Mouse (Mus musculus): ENCODE results near the gene Ism2. TPM values are rescaled to one million over a fixed set of nuclear protein-coding genes. Genes with fewer than 3 reads are reported as not detected.
"Not testable (repeated sequence)": the region's sequence is repeated elsewhere in the genome, so short reads cannot be mapped to it uniquely, and the experiment has no call there.

The Ism2 gene
- polyA plus RNA-seq, 1 experiment from 2014 or later: 0.13 TPM

GRCm38 (mm10) chr12:87282743-87283142, 16.8 kb downstream of the Ism2 start:
- Histone ChIP-seq H3K4me3 (ENCODE audit: low read depth, low read length) (no peak overlapping the region), H3K9ac (ENCODE audit: low read depth, low read length) (no peak overlapping the region), H3K4me1 (ENCODE audit: control insufficient read depth, low read depth, low read length) (peaks cover 6% of the 10 kb centered on the region), H3K27me3 (ENCODE audit: control insufficient read depth, insufficient read depth, low read depth, low read length) (no peaks in the 10 kb centered on the region), H3K27ac (ENCODE audit: low read length) (no peak overlapping the region), H3K36me3 (ENCODE audit: control insufficient read depth, insufficient read depth) (no peaks in the 10 kb centered on the region), H3K4me2 (ENCODE audit: low read depth, low read length) (no peak overlapping the region), H3K9me3 (replicated peaks; ENCODE audit: control insufficient read depth, low read length) (no peaks in the 10 kb centered on the region)
- 76% methylated on average over 4 of the region's 4 CpGs for WGBS (ENCODE audit: insufficient replicate concordance)
- no peak for ATAC-seq (ENCODE audit: low read depth)

DNA sequence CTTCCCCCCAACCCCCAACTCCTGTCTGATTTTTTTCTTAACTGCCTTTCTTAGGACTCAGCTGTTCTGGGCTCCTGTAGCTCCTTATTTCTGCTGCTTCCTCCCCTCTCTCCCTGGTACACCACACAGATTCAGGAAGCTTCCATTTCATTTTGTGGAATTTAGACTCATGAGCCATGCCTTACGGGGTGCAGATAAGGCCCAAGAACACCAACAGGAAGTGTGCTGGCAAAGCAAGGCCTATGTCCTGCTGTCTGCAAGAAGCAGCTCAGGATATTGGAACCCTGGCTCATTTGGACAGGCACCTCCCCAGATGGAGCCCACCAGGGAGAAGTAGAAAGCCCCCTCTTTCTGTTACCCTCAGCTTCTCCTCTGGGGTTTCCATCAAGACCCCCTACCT, 17.7 kb downstream of the Ism2 start:
- peaks cover 6% of the 10 kb centered on the region for H3K4me1 ChIP-seq (ENCODE audit: control insufficient read depth, low read depth, low read length)
- no peak for ATAC-seq (ENCODE audit: low read depth)
- 29% methylated on average over 1 of the region's 1 CpGs for WGBS (ENCODE audit: insufficient replicate concordance)

GRCm38 (mm10) chr12:87279879-87280278, 19.6 kb downstream of the Ism2 start:
- Histone ChIP-seq H3K4me2 (ENCODE audit: low read depth, low read length) (no peak overlapping the region), H3K27me3 (ENCODE audit: control insufficient read depth, insufficient read depth, low read depth, low read length) (no peaks in the 10 kb centered on the region), H3K9me3 (replicated peaks; ENCODE audit: control insufficient read depth, low read length) (no peaks in the 10 kb centered on the region), H3K36me3 (ENCODE audit: control insufficient read depth, insufficient read depth) (peaks cover 3% of the 10 kb centered on the region; the same call in 1 of the 2 replicates), H3K4me1 (ENCODE audit: control insufficient read depth, low read depth, low read length) (peaks cover 19% of the 10 kb centered on the region), H3K27ac (ENCODE audit: low read length) (no peak overlapping the region), H3K9ac (ENCODE audit: low read depth, low read length) (no peak overlapping the region), H3K4me3 (ENCODE audit: low read depth, low read length) (no peak overlapping the region)
- ATAC-seq (ENCODE audit: low read depth): no peak
- 60% methylated on average over 14 of the region's 14 CpGs for WGBS (ENCODE audit: insufficient replicate concordance)

More for the DNA sequence above, 17.7 kb downstream of the Ism2 start:
- no peak overlapping the region for H3K4me3 ChIP-seq (ENCODE audit: low read depth, low read length)
- no peak overlapping the region for H3K9ac ChIP-seq (ENCODE audit: low read depth, low read length)
- H3K9me3 ChIP-seq (replicated peaks; ENCODE audit: control insufficient read depth, low read length): no peaks in the 10 kb centered on the region
- H3K27ac ChIP-seq (ENCODE audit: low read length): no peak overlapping the region
- H3K36me3 ChIP-seq (ENCODE audit: control insufficient read depth, insufficient read depth): no peaks in the 10 kb centered on the region
- H3K4me2 ChIP-seq (ENCODE audit: low read depth, low read length): no peak overlapping the region
- no peaks in the 10 kb centered on the region for H3K27me3 ChIP-seq (ENCODE audit: control insufficient read depth, insufficient read depth, low read depth, low read length)

DNA sequence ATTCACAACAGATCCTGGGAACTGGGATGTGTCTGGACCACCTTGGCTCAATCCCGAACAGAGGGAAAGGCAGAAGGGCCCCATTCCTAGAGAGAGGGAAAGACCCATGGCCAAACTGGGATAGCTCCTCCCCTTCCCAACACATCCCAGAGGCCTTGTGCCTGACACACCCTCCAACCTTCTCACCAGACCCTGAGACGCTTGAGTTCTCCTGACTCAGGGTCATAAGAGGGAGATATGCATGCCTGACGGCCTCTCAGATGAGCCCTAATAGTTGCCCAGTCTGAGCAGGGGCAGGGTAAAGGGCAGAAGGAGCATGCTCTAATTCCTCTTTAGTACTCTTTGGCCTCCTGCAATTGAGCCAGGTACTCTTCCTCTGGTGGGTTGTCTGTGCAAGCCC, 20.2 kb downstream of the Ism2 start:
- Histone ChIP-seq H3K27ac (ENCODE audit: low read length) (no peak overlapping the region), H3K27me3 (ENCODE audit: control insufficient read depth, insufficient read depth, low read depth, low read length) (no peaks in the 10 kb centered on the region), H3K9me3 (replicated peaks; ENCODE audit: control insufficient read depth, low read length) (no peaks in the 10 kb centered on the region), H3K4me3 (ENCODE audit: low read depth, low read length) (no peak overlapping the region), H3K9ac (ENCODE audit: low read depth, low read length) (no peak overlapping the region), H3K36me3 (ENCODE audit: control insufficient read depth, insufficient read depth) (peaks cover 3% of the 10 kb centered on the region; the same call in 1 of the 2 replicates), H3K4me1 (ENCODE audit: control insufficient read depth, low read depth, low read length) (peaks cover 24% of the 10 kb centered on the region), H3K4me2 (ENCODE audit: low read depth, low read length) (no peak overlapping the region)
- 44% methylated on average over 3 of the region's 3 CpGs for WGBS (ENCODE audit: insufficient replicate concordance)
- ATAC-seq (ENCODE audit: low read depth): no peak

DNA sequence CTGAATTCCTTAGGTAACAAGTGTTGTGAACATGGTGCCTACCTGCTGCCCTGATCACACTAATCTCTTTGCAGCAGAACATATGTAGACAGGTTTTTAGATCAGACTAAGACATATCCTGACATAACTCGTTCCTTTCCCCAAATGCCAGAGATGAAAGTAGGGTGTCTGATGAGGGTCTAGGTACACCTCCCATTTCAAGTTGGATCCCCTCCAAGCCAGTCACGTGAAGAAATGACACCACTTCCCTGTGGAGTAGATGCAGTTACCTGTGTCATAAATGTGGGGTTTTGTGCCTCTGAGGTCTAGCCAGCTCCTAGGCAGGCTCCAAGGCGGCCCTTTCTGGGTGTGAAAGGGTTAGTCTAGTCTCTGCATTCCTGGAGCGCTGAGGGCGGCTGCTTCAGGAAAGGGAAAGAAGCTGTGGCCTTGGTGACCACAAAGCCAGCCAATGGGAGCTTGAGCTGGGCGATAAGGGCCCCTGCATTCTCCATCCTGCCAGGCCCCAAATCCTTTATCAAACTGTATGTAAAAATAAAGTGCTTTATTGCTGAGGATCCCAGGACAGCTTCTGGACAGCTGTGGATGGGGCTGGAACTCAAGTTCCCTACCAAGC, 21.3 kb downstream of the Ism2 start:
- no peak overlapping the region for H3K9ac ChIP-seq (ENCODE audit: low read depth, low read length)
- H3K4me1 ChIP-seq (ENCODE audit: control insufficient read depth, low read depth, low read length): peaks cover 24% of the 10 kb centered on the region
- no peaks in the 10 kb centered on the region for H3K9me3 ChIP-seq (replicated peaks; ENCODE audit: control insufficient read depth, low read length)
- no peak overlapping the region for H3K4me3 ChIP-seq (ENCODE audit: low read depth, low read length)
- H3K27me3 ChIP-seq (ENCODE audit: control insufficient read depth, insufficient read depth, low read depth, low read length): no peaks in the 10 kb centered on the region
- 0 out of 2 replicates have a peak, but pooled peaks have one; percentile 11 for ATAC-seq (ENCODE audit: low read depth)
- no peak overlapping the region for H3K27ac ChIP-seq (ENCODE audit: low read length)
- 10% methylated on average over 6 of the region's 6 CpGs for WGBS (ENCODE audit: insufficient replicate concordance)
- no peak overlapping the region for H3K4me2 ChIP-seq (ENCODE audit: low read depth, low read length)
- H3K36me3 ChIP-seq (ENCODE audit: control insufficient read depth, insufficient read depth): peaks cover 10% of the 10 kb centered on the region

DNA sequence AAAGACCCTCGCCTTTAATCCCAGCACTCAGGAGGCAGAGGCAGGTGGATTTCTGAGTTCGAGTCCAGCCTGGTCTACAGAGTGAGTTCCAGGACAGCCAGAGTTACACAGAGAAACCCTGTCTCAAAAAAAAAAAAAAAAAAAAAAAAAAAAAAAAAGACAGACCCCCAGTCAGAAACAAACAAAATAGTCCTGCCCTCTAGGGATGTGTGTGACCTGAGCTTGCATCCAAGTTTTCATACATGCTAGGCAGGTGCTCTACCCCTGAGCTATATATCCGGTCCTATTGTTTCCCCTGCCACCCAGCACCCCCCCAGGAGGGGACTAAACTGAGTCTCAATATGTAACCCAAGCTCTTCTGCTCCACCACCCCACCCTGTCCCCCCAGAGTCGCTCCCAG, 22.3 kb downstream of the Ism2 start:
- not testable (repeated sequence) for H3K4me3 ChIP-seq (ENCODE audit: low read depth, low read length); H3K9ac ChIP-seq (ENCODE audit: low read depth, low read length); H3K27ac ChIP-seq (ENCODE audit: low read length); ATAC-seq (ENCODE audit: low read depth); H3K4me2 ChIP-seq (ENCODE audit: low read depth, low read length); H3K27me3 ChIP-seq (ENCODE audit: control insufficient read depth, insufficient read depth, low read depth, low read length); H3K9me3 ChIP-seq (replicated peaks; ENCODE audit: control insufficient read depth, low read length)
- WGBS (ENCODE audit: insufficient replicate concordance): 53% methylated on average over 4 of the region's 4 CpGs
- peaks cover 24% of the 10 kb centered on the region for H3K4me1 ChIP-seq (ENCODE audit: control insufficient read depth, low read depth, low read length)
- peaks cover 20% of the 10 kb centered on the region for H3K36me3 ChIP-seq (ENCODE audit: control insufficient read depth, insufficient read depth)

GRCm38 (mm10) chr12:87274853-87275831, 24.4 kb downstream of the Ism2 start:
- peak overlapping the region; percentile 65 for H3K27ac ChIP-seq (ENCODE audit: low read length)
- peaks cover 41% of the 10 kb centered on the region for H3K36me3 ChIP-seq (ENCODE audit: control insufficient read depth, insufficient read depth)
- H3K4me2 ChIP-seq (ENCODE audit: low read depth, low read length): peak overlapping the region; percentile 4; the same call in 1 of the 2 replicates
- no peak overlapping the region for H3K4me3 ChIP-seq (ENCODE audit: low read depth, low read length)
- H3K4me1 ChIP-seq (ENCODE audit: control insufficient read depth, low read depth, low read length): peaks cover 24% of the 10 kb centered on the region
- H3K27me3 ChIP-seq (ENCODE audit: control insufficient read depth, insufficient read depth, low read depth, low read length): no peaks in the 10 kb centered on the region
- no peak overlapping the region for H3K9ac ChIP-seq (ENCODE audit: low read depth, low read length)
- peak; percentile 88 for ATAC-seq (ENCODE audit: low read depth)
- no peaks in the 10 kb centered on the region for H3K9me3 ChIP-seq (replicated peaks; ENCODE audit: control insufficient read depth, low read length)
- WGBS (ENCODE audit: insufficient replicate concordance): 48% methylated on average over 9 of the region's 9 CpGs

- peak overlapping the region; percentile 80 for H3K4me2 ChIP-seq (ENCODE audit: low read depth, low read length)
- peaks cover 14% of the 10 kb centered on the region for H3K4me1 ChIP-seq (ENCODE audit: control insufficient read depth, low read depth, low read length)
- peak overlapping the region; percentile 78 for H3K4me3 ChIP-seq (ENCODE audit: low read depth, low read length)
- no peak for ATAC-seq (ENCODE audit: low read depth)
- peaks cover 38% of the 10 kb centered on the region for H3K36me3 ChIP-seq (ENCODE audit: control insufficient read depth, insufficient read depth)
- no peaks in the 10 kb centered on the region for H3K27me3 ChIP-seq (ENCODE audit: control insufficient read depth, insufficient read depth, low read depth, low read length)
- H3K9ac ChIP-seq (ENCODE audit: low read depth, low read length): peak overlapping the region; percentile 46
- H3K27ac ChIP-seq (ENCODE audit: low read length): no peak overlapping the region
- H3K9me3 ChIP-seq (replicated peaks; ENCODE audit: control insufficient read depth, low read length): no peaks in the 10 kb centered on the region
- 6% methylated on average over 4 of the region's 4 CpGs for WGBS (ENCODE audit: insufficient replicate concordance)
Observed at GRCm38 (mm10) chr12:87267682-87268081, 31.8 kb downstream of the Ism2 start.
